Mouse (Mus musculus) hematopoietic multipotent progenitor cell, adult 10-12 weeks (in vitro differentiated cells): ENCODE measurements around the gene Abhd10. TPM values are rescaled to one million over a fixed set of nuclear protein-coding genes. Genes with fewer than 3 reads are reported as not detected.

ENCODE experiments used
- polyA plus RNA-seq: library from polyadenylated mRNA; stranded (reverse); fragments of >175 nt; gene quantifications from 2 replicates; pipeline ENCODE4 v1.2.3, GENCODE M21; 2012; ENCODE audit warnings: low replicate concordance

The Abhd10 gene
- polyA plus RNA-seq = 3.3 and 3.5 TPM in 2 replicates

GRCm38 (mm10) chr16:45742615-45743476 is at the start of gene Abhd10:
Gene Abhd10, minus strand, starts transcription at chr16:45742955.

GRCm38 (mm10) chr16:45724061-45724741 is 18.6 kb downstream of the Abhd10 start, which contains the start of gene Tagln3:
Gene Tagln3, minus strand, starts transcription at chr16:45724608.

GRCm38 (mm10) chr16:45693558-45693957 is 49.2 kb downstream of the Abhd10 start, which contains the start of gene Tmprss7:
Gene Tmprss7, minus strand, starts transcription at chr16:45693658.

Other genes starting within 250 kb of the Abhd10 start
- not detected in 2 replicates for gene Gm609, start 250.0 kb downstream of the Abhd10 start, polyA plus RNA-seq
- not detected in 2 replicates for gene Gm17783, start 210.9 kb downstream of the Abhd10 start, polyA plus RNA-seq
- gene Slc9c1, start 207.6 kb downstream of the Abhd10 start, polyA plus RNA-seq = not detected in 2 replicates
- 0.24 and 0.66 TPM in 2 replicates for gene Gcsam, start 132.6 kb downstream of the Abhd10 start, polyA plus RNA-seq
- gene BC016579, start 88.9 kb downstream of the Abhd10 start, polyA plus RNA-seq = not detected in 2 replicates
- not detected in 2 replicates for gene Tmprss7, start 49.3 kb downstream of the Abhd10 start, polyA plus RNA-seq
- gene Tagln3, start 18.3 kb downstream of the Abhd10 start, polyA plus RNA-seq = not detected in 2 replicates
- gene Phldb2, start 210.6 kb upstream of the Abhd10 start, polyA plus RNA-seq = 0.05 and 0.62 TPM in 2 replicates